Mouse (Mus musculus) macrophage (primary cell): ENCODE data around the gene Spire2. TPM values are rescaled to one million over a fixed set of nuclear protein-coding genes. Genes with fewer than 3 reads are reported as not detected.
"Not testable (repeated sequence)": the region's sequence is repeated elsewhere in the genome, so short reads cannot be mapped to it uniquely, and the experiment has no call there.

Experiments
- H3K27ac ChIP-seq: fragments of 350-480 bp; formaldehyde crosslinking; 2 replicates; pipeline ENCODE4 v1.9.0; 2021
- H3K36me3 ChIP-seq: fragments of 350-480 bp; formaldehyde crosslinking; 2 replicates; pipeline ENCODE4 v1.9.0; 2021; ENCODE audit errors: inconsistent target
- H3K4me3 ChIP-seq: fragments of 350-480 bp; formaldehyde crosslinking; 2 replicates; pipeline ENCODE4 v1.9.0; 2021; ENCODE audit errors: inconsistent target
- H3K79me2 ChIP-seq: fragments of 350-480 bp; formaldehyde crosslinking; 2 replicates; pipeline ENCODE4 v1.9.0; 2021; ENCODE audit errors: inconsistent target
- WGBS: methylation state at CpG from one replicate; pipeline ENCODE4 v1.1.7; 2026; ENCODE audit warnings: inconsistent platforms; ENCODE audit not compliant: missing documents; 5-methylcytosine and 5-hydroxymethylcytosine counted together
- polyA plus RNA-seq: library from polyadenylated mRNA; stranded (reverse); fragments of 250-400 nt; gene quantifications from 3 replicates; pipeline ENCODE4 v1.2.4, GENCODE M21; 2018; ENCODE audit warnings: inconsistent platforms

Spire2 gene
- polyA plus RNA-seq, 1 experiment from 2014 or later, result not detected

- H3K4me3 ChIP-seq, result no peak within 1 kb of the TSS
These were observed 78.7 kb downstream of the Spire2 start, which contains the start of gene Tubb3 for GRCm38 (mm10) chr8:123411246-123411645. Tubb3 (plus strand) TSS chr8:123411424.

DNA sequence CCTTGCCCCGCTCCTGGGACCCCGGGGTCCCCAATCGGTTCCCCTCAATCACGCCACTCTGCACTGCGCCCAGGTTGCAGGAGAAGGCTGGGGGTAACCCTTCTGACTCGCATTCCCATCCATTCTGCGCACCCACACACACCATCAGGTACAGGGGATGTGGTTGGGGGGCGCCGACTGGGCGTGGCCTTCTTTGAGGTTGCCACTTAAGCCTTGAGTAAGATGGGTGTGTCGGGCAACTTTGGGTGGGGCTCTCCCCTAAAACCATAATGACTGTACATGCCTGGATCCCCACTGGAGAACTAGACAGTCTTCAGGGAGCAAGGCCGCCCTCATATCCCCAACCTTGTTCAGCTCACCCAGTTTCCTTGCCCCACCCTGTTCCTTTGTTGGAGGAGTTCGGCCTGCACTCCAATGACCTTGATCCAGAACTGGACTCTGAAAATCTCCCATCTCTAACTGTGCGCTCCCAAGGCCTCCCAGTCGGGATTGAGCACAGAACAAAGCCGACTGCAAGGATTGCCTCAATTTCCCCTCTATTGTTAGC is 79.3 kb downstream of the Spire2 start:
- Histone ChIP-seq H3K4me3 (no peak overlapping the region), H3K36me3 (no peaks in the 10 kb centered on the region), H3K79me2 (no peaks in the 10 kb centered on the region), H3K27ac (no peak overlapping the region)
- WGBS, result 23% methylated on average over 16 of the region's 16 CpGs

More at GRCm38 (mm10) chr8:123411246-123411645, 78.7 kb downstream of the Spire2 start, which contains the start of gene Tubb3:
- WGBS, result under 1% methylated on average over 29 of the region's 29 CpGs
- H3K79me2 ChIP-seq, result no peaks in the 10 kb centered on the region
- H3K27ac ChIP-seq, result no peak within 1 kb of the TSS
- H3K36me3 ChIP-seq, result no peaks in the 10 kb centered on the region

DNA sequence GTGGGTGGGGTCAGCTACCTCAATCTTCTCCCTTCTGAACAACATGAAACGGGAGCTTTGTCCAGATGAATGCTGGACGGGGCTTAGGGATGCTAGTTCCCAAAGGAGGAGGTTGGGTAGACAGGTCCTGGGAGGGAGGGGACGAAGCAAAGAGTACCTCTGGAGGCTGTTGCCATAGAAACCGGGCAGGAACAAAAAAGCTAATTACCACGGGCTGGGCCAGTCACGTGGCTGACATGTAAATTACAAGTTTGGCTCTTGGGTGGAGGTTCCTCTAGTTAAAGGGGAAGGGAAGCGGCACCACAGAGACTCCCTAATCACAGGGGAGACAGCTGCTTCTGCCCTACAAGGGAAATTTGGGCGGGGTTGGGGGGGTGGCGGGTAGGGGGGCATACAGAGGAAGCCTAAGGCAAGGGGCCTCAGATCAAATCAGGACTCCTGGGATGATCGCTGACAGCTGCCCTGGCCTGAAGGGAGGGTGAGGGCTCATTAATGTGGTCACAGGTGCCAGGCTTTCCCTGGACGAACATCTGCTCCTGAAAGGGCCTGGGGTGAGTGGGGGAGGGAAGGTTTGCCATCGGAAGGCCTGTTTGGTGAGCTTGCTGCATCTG is 80.2 kb downstream of the Spire2 start:
- no peak overlapping the region for H3K4me3 ChIP-seq
- H3K27ac ChIP-seq, result no peak overlapping the region
- WGBS, result 12% methylated on average over 11 of the region's 12 CpGs
- no peaks in the 10 kb centered on the region for H3K79me2 ChIP-seq
- no peaks in the 10 kb centered on the region for H3K36me3 ChIP-seq

GRCm38 (mm10) chr8:123414255-123414654 is 81.7 kb downstream of the Spire2 start:
- WGBS, result 23% methylated on average over 9 of the region's 9 CpGs

DNA sequence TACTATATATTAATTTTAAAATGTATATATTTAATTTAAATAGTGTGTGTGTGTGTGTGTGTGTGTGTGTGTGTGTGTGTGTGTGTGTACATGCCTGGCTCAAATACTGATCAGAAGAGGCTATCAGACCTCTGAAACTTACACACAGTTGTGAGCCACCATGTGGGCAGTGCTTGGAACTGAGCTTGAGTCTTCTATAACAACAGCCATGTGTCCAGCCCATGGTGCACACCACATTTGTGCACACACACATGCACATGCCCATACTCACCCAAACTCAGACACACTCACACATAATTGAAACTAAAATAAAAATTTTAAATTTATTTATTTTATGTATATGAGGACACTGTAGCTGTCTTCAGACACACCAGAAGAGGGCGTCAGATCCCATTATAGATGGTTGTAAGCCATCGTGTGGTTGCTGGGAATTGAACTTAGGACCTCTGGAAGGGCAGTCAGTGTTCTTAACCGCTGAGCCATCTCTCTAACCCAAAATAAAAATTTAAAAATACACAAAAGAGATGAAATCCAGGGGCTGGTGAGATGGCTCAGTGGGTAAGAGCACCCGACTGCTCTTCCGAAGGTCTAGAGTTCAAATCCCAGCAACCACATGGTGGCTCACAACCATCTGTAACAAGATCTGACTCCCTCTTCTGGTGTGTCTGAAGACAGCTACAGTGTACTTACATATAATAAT is 82.6 kb downstream of the Spire2 start:
- H3K36me3 ChIP-seq, H3K79me2 ChIP-seq, H3K4me3 ChIP-seq, H3K27ac ChIP-seq: not testable (repeated sequence)
- 67% methylated on average over 3 of the region's 5 CpGs for WGBS

More at GRCm38 (mm10) chr8:123414255-123414654, 81.7 kb downstream of the Spire2 start:
- Histone ChIP-seq H3K4me3 (no peak overlapping the region), H3K27ac (no peak overlapping the region), H3K79me2 (no peaks in the 10 kb centered on the region), H3K36me3 (no peaks in the 10 kb centered on the region)

GRCm38 (mm10) chr8:123415967-123416943 is 83.7 kb downstream of the Spire2 start:
- 79% methylated on average over 7 of the region's 8 CpGs for WGBS
- Histone ChIP-seq H3K4me3 (no peak overlapping the region), H3K36me3 (no peaks in the 10 kb centered on the region), H3K79me2 (no peaks in the 10 kb centered on the region), H3K27ac (no peak overlapping the region)

DNA sequence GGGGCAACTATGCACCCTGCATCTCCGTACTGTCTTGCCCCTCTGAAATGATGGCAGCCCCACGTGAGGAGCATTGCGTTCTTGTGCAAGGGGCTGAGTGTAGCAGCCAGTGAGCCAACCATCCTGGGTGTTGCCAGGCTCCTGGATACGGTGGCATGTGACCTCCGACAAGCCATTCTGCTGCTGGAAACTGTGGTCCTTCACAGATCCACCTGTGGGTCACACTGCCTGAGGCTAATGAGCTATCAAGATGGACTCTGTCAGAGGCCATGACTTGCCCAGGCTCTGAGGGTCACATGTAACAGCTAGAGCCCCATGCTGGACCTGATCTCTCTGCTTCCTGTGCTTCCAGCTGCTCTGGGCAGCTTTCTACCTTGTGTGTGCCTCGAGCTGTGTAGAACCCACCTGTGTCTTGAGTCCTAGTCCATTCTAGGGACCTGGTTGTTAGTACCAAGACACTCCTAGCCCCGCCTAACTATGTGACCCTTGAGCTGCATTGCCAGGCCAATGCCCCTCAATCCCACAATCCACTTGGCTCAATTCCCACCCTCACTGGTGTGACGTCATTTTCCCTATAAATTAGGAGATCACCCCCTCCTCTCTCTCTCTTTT is 84.5 kb downstream of the Spire2 start:
- no peak overlapping the region for H3K4me3 ChIP-seq
- 77% methylated on average over 8 of the region's 8 CpGs for WGBS
- no peaks in the 10 kb centered on the region for H3K79me2 ChIP-seq
- no peaks in the 10 kb centered on the region for H3K36me3 ChIP-seq
- H3K27ac ChIP-seq, result no peak overlapping the region

Other genes with a start within 250 kb of the Spire2 start
- gene Rpl13, start 230.4 kb upstream of the Spire2 start, polyA plus RNA-seq, result 513 to 1,298 TPM (median 1,102 TPM) in 3 replicates
- gene Cpne7, start 215.3 kb upstream of the Spire2 start, polyA plus RNA-seq, result not detected in 3 replicates
- gene Sult5a1, start 174.4 kb upstream of the Spire2 start, polyA plus RNA-seq, result not detected in 3 replicates
- not detected in 3 replicates for gene Dpep1, start 146.5 kb upstream of the Spire2 start, polyA plus RNA-seq
- gene Chmp1a, start 120.0 kb upstream of the Spire2 start, polyA plus RNA-seq, result 35.0 to 103 TPM (median 101 TPM) in 3 replicates
- 0.27 to 1.4 TPM (median 0.40 TPM) in 3 replicates for gene Spata33, start 119.9 kb upstream of the Spire2 start, polyA plus RNA-seq
- 13.9 to 19.0 TPM (median 17.2 TPM) in 3 replicates for gene Cdk10, start 107.9 kb upstream of the Spire2 start, polyA plus RNA-seq
- gene Spata2l, start 96.5 kb upstream of the Spire2 start, polyA plus RNA-seq, result 2.4 to 3.9 TPM (median 2.8 TPM) in 3 replicates
- 9.8 to 12.0 TPM (median 11.1 TPM) in 3 replicates for gene Zfp276, start 78.5 kb upstream of the Spire2 start, polyA plus RNA-seq
- 10.8 to 15.8 TPM (median 14.7 TPM) in 3 replicates for gene Vps9d1, start 78.4 kb upstream of the Spire2 start, polyA plus RNA-seq
- 1.4 to 7.1 TPM (median 4.2 TPM) in 3 replicates for gene Fanca, start 14.1 kb upstream of the Spire2 start, polyA plus RNA-seq
- gene Tcf25, start 41.0 kb downstream of the Spire2 start, polyA plus RNA-seq, result 120 to 135 TPM (median 125 TPM) in 3 replicates
- not detected in 3 replicates for gene Mc1r, start 74.4 kb downstream of the Spire2 start, polyA plus RNA-seq
- 0.14 TPM in 1 of 3 replicates, not detected in the others for gene Tubb3, start 78.7 kb downstream of the Spire2 start, polyA plus RNA-seq
- gene Def8, start 90.8 kb downstream of the Spire2 start, polyA plus RNA-seq, result 10.3 to 15.7 TPM (median 13.9 TPM) in 3 replicates
- 17.0 to 28.3 TPM (median 19.3 TPM) in 3 replicates for gene Afg3l1, start 145.2 kb downstream of the Spire2 start, polyA plus RNA-seq
- gene Dbndd1, start 182.8 kb downstream of the Spire2 start, polyA plus RNA-seq, result not detected in 3 replicates
- gene Gas8, start 186.1 kb downstream of the Spire2 start, polyA plus RNA-seq, result 16.7 to 41.8 TPM (median 18.2 TPM) in 3 replicates